Mouse (Mus musculus) heart, adult 2 months (tissue): ENCODE measurements around the gene Stpg1.

Experiments
- CTCF ChIP-seq: fragments of 200-600 bp; IDR thresholded peaks from 2 replicates; pipeline ENCODE4 v1.8.1; 2022; ENCODE audit warnings: antibody characterized with exemption, mild to moderate bottlenecking, moderate library complexity
- EP300 ChIP-seq: fragments of 200-500 bp; IDR thresholded peaks from 2 replicates; pipeline ENCODE4 v1.6.1; 2011; ENCODE audit warnings: low read depth, low read length, control low read depth; ENCODE audit not compliant: insufficient read depth
- POLR2A ChIP-seq: fragments of 200-500 bp; IDR thresholded peaks from 2 replicates; pipeline ENCODE4 v1.6.1; 2011; ENCODE audit warnings: mild to moderate bottlenecking, low read depth, low read length, control low read depth; ENCODE audit not compliant: insufficient read depth

- TF ChIP-seq CTCF (no peak), POLR2A (no peak), EP300 (no peak)
These were observed 53.0 kb downstream of the Stpg1 start for GRCm38 (mm10) chr4:135547551-135547950.
